Mouse (Mus musculus): ENCODE results near the gene 1700056E22Rik.

The 1700056E22Rik gene

GRCm38 (mm10) chr1:184048675-184049418 lies 14.7 kb upstream of the 1700056E22Rik start:
- DNase-seq, result peak in 1 of 2 experiments; percentile 21

- peak in 1 of 2 experiments; percentile 22 for DNase-seq
These were observed 13.7 kb upstream of the 1700056E22Rik start for GRCm38 (mm10) chr1:184047818-184048217.

GRCm38 (mm10) chr1:184046070-184046677 lies 12.1 kb upstream of the 1700056E22Rik start:
- peak in 1 of 2 experiments; percentile 23 for DNase-seq

GRCm38 (mm10) chr1:184043391-184043790 lies 9.3 kb upstream of the 1700056E22Rik start:
- no peak for DNase-seq

- no peak for DNase-seq
These were observed 8.6 kb upstream of the 1700056E22Rik start for GRCm38 (mm10) chr1:184042745-184043144.

GRCm38 (mm10) chr1:184041778-184042573 lies 7.9 kb upstream of the 1700056E22Rik start:
- no peak for DNase-seq

- no peak for DNase-seq
These were observed 6.8 kb upstream of the 1700056E22Rik start for GRCm38 (mm10) chr1:184040906-184041305.

- DNase-seq, result no peak
These were observed 6.1 kb upstream of the 1700056E22Rik start for GRCm38 (mm10) chr1:184040181-184040580.

- no peak for DNase-seq
These were observed 5.2 kb upstream of the 1700056E22Rik start for GRCm38 (mm10) chr1:184039301-184039700.

GRCm38 (mm10) chr1:184037802-184038201 lies 3.7 kb upstream of the 1700056E22Rik start:
- DNase-seq, result no peak

GRCm38 (mm10) chr1:184035346-184035903 lies 1.3 kb upstream of the 1700056E22Rik start:
- no peak for DNase-seq

- peak in 1 of 2 experiments; percentile 32 for DNase-seq
These were observed 660 bp upstream of the 1700056E22Rik start for GRCm38 (mm10) chr1:184034741-184035181.

GRCm38 (mm10) chr1:184033390-184034010 lies 601 bp downstream of the 1700056E22Rik start:
- peak; percentile 69 to 73 for DNase-seq

GRCm38 (mm10) chr1:184032682-184033389 lies 1.3 kb downstream of the 1700056E22Rik start:
- DNase-seq, result no peak

- DNase-seq, result no peak
These were observed 3.9 kb downstream of the 1700056E22Rik start for GRCm38 (mm10) chr1:184030070-184030802.

- no peak for DNase-seq
These were observed 7.1 kb downstream of the 1700056E22Rik start for GRCm38 (mm10) chr1:184027039-184027438.

- no peak for DNase-seq
These were observed 9.0 kb downstream of the 1700056E22Rik start for GRCm38 (mm10) chr1:184025079-184025478.

GRCm38 (mm10) chr1:184024631-184025030 lies 9.5 kb downstream of the 1700056E22Rik start:
- DNase-seq, result no peak

- no peak for DNase-seq
These were observed 10.1 kb downstream of the 1700056E22Rik start for GRCm38 (mm10) chr1:184023971-184024370.

GRCm38 (mm10) chr1:184019722-184020107 lies 14.4 kb downstream of the 1700056E22Rik start:
- no peak for DNase-seq

All from spleen, adult 18-20 months (tissue).